In genomic region chr7:66810436-66810835, GRCm38 (mm10) we compare ENCODE assay signal across 19 mouse cellular contexts. TPM values are rescaled to one million over a fixed set of nuclear protein-coding genes. Genes with fewer than 3 reads are reported as not detected.
DNase-seq lines count a peak whose midpoint lies in the region; TF ChIP-seq lines count a peak whose summit lies in the region.
"Had no signal": no experiment of that assay in that cellular context is flagged by ENCODE, and none has a peak within 500 bp of the region (broad histone marks: within the 10 kb centered on the region; RNA-seq: fewer than 3 reads in every experiment).

No protein-coding gene starts in this region.

- WGBS in cerebellum, adult 2 months = 29% methylated on average over 7 of the region's 7 CpGs

- peaks cover 6% of the 10 kb centered on the region; the same call in 1 of the 2 replicates for H3K4me1 ChIP-seq in cerebellum, adult 2 months (ENCODE audit: control insufficient read depth, insufficient read depth, low read length)
- H3K4me1 ChIP-seq: embryonic facial prominence, embryonic 10.5 days; forebrain, embryonic 13.5 days; forebrain, embryonic 15.5 days had no signal

- H3K27me3 ChIP-seq in cerebellum, adult 2 months (ENCODE audit: control insufficient read depth, insufficient read depth, low read length) = no peaks in the 10 kb centered on the region
- H3K27me3 ChIP-seq: embryonic facial prominence, embryonic 12.5 days; forebrain, embryonic 13.5 days; forebrain, embryonic 15.5 days; Patski had no signal

- TF ChIP-seq POLR2A in cerebellum, adult 2 months (IDR thresholded peaks at IDR 0.05; ENCODE audit: borderline replicate concordance, insufficient read depth, low read length) = no peak

- TF ChIP-seq CTCF in cerebellum, adult 2 months (IDR thresholded peaks at IDR 0.05; ENCODE audit: borderline replicate concordance, insufficient read depth, low read depth, low read length) = no peak

- DNase-seq in cerebellum, adult 2 months = peak; percentile 17 to 51
- no peak for DNase-seq in cerebellum, adult 9-11 months
- DNase-seq in cerebellum, postnatal 14 days = peak; percentile 60 to 72
- no peak for DNase-seq in cerebellum, postnatal 4 days (ENCODE audit: low spot score in 2 of 2)
- peak; percentile 17 to 34 for DNase-seq in cerebellum, postnatal 36 days
- DNase-seq in cerebellum, adult 11 months = no peak
- DNase-seq: adrenal gland, adult 8-10 months; adrenal gland, postnatal 14 days; adrenal gland, postnatal 36 days; B cell, adult 2 months; cerebellum, adult 11-12 months; cerebellum, adult 9-10 months; forebrain, postnatal 0 days had no signal

- no peak overlapping the region for H3K27ac ChIP-seq in cerebellum, adult 2 months (ENCODE audit: insufficient read depth, low read length)
- H3K27ac ChIP-seq: embryonic facial prominence, embryonic 10.5 days; embryonic facial prominence, embryonic 12.5 days; forebrain, embryonic 13.5 days; forebrain, embryonic 15.5 days had no signal

- no peak overlapping the region for H3K4me3 ChIP-seq in cerebellum, adult 2 months (replicated peaks; ENCODE audit: insufficient read depth, low read depth, low read length)
- H3K4me3 ChIP-seq: embryonic facial prominence, embryonic 10.5 days; embryonic facial prominence, embryonic 12.5 days; forebrain, embryonic 13.5 days; forebrain, embryonic 15.5 days had no signal

RNA-seq across cellular contexts. Expression of gene Adamts17, which starts 29.1 kb away (rescaled TPM):
- 1.5 TPM in 2 replicates for polyA plus RNA-seq in cerebellum, adult 2 months (2012; rRNA removed)
- polyA plus RNA-seq: G1E had no signal

Comparison
In these comparisons a context has a peak if more than half of its experiments do, and no peak if none do; other contexts are left out.
1. DNase-seq: peak in cerebellum, adult 2 months (2 of 2), cerebellum, postnatal 14 days (2 of 2) and cerebellum, postnatal 36 days (2 of 2); none in cerebellum, adult 9-11 months (single experiment), cerebellum, postnatal 4 days (0 of 2) and cerebellum, adult 11 months (single experiment).